Mouse (Mus musculus): Measurements from ENCODE around the gene Gli2.

Gene Gli2

DNA sequence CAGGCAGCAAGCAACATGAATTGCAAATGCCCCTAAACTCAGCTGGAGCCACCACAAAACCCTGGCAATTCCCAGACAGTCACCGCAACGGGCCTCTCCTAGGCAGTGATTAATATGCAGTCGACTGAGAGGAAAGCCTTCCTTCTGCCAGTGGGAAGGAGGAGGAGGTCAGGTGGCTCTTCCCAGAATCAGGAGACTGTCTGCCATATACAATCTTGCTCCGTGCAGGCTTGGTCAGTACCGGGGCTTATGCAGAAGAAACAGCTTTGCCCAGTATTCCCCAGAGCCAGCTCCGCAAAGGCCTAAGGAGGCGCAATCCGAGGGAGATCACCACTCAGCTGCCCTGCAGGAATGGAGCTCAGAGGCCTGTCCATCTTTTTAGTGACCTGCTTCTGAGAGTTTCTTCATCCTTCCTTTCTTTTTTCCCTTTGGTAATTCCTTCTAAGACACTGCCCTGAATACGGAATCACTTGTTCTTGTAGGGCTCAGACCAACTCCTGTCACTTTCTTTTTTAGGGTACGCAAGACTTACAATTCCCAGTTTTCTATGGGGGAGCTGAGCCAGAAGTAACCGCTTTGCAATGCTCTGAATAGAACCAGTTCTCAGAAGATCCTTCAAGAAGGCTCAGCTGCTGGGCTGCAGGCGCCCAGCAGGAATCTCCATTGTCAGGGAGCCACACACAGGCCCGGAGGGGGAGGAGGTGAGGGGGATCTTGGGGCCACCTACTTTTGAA lies 142.6 kb downstream of the Gli2 start:
- in situ Hi-C loops (cut with MboI; ENCODE audit: unreplicated experiment in 2 of 2), result no loop called here

DNA sequence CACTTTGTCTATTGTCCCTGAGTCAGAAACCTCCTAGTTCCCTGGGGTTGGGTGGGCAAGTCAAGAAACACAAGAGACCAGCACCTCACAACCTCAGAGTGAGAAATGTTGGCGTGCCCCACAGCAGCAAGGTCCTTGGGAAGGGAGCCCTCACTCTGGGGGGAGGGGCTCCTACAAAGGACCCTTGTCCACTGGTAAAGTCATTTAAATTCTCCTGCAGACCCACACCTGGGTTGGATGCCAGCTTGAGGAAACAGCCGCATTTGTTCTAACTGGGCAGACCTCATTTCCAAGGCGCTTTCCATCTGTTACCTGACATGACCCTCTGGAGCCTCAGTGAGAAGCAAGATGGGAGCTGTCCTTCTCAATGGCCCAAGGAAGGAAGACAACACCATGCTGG lies 144.4 kb downstream of the Gli2 start:
- in situ Hi-C loops (cut with MboI; ENCODE audit: unreplicated experiment in 2 of 2), result no loop called here

DNA sequence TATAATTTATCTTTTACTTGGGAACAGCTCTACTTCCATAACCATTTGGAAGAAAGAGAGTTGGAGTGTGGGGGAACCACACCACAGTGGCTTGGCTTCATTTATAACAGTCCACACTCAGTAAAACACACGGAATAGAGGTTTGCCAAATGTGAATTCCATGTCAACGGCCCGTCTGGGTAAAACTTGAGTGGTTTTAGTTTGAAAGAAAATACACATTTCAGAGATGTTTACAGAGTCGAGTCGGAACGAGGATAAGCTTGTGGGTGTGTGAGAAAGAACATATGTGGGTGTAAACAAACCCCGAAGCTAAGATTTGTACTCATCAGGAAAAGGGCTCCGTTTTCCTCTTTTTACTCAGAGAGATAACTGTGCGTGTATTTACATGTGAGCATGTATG lies 145.8 kb downstream of the Gli2 start:
- in situ Hi-C loops (cut with MboI; ENCODE audit: unreplicated experiment in 2 of 2), result no loop called here

DNA sequence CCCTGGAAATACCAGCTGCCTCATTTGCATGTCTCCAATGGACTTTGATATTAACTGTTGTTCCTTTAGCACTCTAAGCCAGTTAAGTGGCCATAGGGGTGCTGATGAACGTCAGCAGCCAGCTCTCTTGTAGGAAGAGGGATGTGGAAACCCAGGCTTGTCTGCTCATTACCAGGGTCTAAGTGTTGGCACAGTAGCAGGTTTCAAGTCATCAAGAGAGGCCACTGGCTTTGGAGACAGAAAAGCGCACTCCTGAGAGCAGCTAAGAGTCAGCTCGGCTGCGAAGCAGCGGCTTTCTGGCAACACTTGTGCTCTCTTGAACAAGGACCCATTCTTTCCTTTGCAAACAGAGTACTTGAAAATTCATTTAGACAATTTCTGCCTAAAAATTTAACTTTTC lies 148.1 kb downstream of the Gli2 start:
- in situ Hi-C loops (cut with MboI; ENCODE audit: unreplicated experiment in 2 of 2), result no loop called here

DNA sequence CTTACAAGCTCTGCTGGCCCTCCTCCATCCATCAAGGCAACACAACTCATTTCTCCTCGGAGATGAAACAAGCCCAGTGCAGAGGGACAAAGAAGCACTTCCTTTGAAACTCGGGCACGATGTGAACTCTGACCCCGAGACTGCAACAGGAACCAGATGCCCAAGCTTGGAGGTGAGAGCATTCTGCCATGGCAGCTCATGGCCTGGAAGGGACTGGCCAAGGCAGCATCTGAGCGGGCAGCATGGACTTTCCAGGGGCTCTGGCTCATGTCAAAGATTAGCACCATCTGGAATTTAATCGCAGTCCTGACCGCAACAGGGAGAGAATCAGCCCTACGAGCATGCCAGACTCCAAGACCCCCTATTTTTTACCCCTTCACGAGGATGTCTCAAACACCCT lies 148.5 kb downstream of the Gli2 start:
- in situ Hi-C loops (cut with MboI; ENCODE audit: unreplicated experiment in 2 of 2), result no loop called here

DNA sequence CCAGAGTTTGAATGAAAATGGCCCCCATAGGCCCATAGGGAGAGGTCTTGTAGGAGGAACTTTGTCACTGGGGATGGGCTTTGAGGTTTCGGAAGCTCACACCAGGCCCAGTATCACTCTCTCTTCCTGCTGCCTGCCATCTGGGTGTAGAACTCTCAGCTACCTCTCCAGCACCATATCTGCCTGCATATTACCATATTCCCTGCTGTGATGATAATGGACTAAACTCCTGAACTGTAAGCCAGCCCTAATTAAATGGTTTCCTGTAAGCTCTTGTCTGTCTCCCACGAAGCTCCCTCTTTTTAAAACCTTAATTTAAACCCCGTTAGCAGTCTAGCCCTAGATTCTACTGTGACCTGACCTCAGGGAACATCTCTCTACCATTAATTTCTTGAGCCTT lies 149.0 kb downstream of the Gli2 start:
- in situ Hi-C loops (cut with MboI; ENCODE audit: unreplicated experiment in 2 of 2), result no loop called here

DNA sequence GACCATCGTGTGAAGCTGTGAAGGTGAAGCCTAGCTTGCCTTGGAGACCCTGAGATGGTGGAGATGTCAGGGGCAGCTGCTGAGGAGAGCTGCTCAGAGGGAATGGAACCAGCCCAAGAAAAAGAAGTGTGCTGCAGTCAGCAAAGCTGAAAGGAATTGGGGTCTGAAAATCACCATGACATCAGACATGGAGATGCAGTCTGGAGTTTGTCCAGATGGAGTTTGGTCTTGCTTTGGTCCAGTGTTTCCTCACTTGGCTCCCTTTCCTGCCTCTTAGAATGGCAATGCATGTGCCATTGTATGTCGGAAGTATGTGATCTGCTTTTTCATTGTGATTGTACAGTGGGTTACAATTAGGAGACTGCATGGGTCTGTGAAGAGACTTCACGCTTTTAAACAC lies 149.7 kb downstream of the Gli2 start:
- in situ Hi-C loops (cut with MboI; ENCODE audit: unreplicated experiment in 2 of 2), result no loop called here

DNA sequence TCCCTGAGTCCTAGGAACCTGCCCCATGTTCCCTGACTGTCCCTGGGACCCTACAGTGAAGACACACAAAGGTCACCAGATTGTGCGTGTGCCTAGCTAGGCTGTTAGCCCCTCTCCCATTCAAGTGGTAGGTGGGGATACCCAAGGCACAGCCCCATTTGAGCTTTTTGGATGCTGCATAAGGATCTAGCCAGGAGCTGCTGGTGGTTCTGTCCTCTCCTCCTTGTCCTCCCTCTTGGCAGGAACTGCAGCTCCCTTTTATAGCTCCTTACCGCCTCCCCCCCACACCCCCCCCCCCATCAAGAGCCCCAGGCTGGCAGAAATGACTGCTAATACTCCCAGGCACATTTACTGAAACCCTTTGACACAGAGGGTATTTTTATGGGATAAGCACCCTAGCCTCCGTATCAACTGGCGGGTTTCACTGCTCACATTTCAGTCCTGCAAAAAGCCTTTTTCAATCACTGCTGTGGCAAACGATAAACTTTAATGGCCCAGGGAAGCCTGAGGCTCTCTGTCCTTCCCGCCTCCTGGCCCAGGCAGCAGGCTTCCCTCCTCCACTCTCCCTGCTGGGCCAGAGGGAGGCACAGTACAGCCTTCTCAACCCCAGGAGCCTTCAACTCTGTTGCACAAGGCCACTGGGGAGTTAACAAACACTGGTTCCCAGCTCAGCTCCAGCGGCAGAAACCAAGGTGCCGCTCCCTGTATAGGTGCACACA lies 151.4 kb downstream of the Gli2 start:
- in situ Hi-C loops (cut with MboI; ENCODE audit: unreplicated experiment in 2 of 2), result no loop called here

DNA sequence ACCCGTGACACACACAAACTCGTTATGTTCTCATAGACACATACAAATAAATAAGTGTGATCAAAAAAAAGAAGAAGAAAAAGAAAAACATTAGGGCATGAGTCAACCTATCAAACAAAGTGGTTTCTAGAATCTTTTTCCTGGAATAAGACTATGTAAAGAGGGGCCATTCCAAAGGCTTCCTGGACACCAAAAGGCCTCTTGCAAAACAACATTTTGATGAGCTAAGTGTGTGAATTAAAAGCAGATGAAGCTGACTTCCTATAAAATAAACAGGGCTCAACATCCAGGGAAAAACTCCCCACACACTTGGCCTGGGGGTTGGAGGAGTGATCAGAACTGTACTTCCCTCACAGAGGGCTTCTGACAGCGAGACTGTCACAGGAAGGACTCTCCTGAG lies 155.1 kb downstream of the Gli2 start:
- in situ Hi-C loops (cut with MboI; ENCODE audit: unreplicated experiment in 2 of 2), result no loop called here

DNA sequence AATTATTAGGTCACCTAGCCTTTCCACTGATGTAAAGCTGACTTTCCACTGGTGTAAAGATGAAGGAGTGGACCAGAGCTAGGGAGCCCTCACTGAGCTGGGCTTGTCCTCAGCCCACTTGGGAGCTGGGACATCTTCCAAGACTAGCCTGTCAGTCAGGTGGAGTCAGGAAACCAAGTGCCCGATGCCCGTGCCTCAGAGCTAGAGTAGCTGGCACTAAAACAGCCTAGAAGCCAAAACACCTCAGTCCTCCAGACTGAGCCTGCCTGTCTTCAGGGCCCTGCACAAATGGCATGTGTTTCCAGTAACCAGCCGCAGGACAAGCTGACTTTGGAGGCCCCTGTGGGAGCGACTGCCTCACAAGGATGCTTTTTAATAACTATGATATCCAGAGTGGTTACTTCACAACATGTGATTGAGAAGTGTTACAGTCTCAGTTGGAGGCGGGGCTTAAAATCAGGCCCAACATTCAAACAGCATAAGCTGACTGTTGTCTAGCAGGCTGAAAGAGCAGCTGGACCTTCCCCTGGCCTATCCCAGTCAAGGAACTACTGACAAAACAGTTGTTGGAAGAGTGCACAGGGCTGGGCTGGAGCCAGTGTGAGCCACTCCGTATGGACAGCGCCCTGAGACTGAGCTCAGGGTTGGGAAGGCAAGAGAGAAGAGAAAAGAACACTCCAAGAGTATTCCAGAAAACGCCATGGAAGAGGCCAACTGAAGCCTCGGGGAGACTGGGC lies 158.2 kb downstream of the Gli2 start:
- in situ Hi-C loops (cut with MboI; ENCODE audit: unreplicated experiment in 2 of 2), result no loop called here

DNA sequence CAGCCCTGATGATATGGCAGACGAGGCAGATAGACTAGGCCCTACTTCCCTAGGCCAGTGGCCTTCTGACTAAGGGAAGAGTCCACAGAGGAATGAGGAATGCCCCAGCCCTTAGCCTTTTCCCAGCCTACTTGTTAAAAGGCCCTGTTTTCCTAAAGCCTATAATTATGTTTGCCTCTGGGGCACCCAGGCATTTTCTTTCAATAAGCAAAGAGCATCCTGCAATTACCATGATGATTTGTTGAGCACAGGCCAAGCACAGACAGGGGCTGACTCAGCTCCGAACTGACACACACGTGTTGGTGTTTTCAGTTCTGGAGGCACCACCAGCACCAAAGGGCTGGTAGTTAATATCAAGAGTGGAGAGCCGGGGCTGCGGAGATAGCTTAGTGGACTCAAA lies 162.0 kb downstream of the Gli2 start:
- in situ Hi-C loops (cut with MboI; ENCODE audit: unreplicated experiment in 2 of 2), result no loop called here

DNA sequence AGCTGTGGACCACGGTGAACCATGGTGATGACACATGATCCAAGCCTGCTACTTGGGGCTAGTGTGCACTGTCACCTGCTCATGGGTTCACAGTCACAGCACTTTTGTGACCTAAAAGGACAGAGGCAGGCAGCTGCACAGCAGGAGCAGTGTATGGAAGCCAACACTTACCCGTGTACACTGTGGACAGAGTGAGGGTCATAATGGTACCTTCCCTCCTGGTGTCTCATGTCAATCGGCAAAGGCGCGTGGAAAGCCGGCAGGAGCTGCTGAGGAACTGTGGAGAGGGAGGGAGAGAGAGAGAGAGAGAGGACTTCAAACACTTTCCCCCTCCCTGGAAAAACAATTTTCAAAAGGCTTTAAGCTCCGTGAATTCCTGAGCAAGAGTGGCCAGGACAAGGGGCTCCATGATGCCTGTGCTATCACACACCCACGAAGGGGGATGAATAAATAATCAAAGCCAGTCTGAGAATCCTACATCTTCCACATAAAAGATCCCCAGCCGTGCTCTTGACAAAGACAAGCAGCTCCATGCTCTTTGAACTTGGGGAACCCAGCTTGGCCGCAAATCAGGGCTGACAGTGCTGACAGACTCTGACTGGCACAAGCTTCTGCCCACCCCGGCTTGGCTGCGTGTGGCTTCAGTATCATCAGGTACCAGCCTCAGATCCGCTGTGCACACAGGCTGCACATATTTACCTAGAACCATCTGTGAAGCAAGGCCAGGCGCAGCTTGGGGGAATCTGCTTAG lies 163.1 kb downstream of the Gli2 start:
- in situ Hi-C loops (cut with MboI; ENCODE audit: unreplicated experiment in 2 of 2), result no loop called here

DNA sequence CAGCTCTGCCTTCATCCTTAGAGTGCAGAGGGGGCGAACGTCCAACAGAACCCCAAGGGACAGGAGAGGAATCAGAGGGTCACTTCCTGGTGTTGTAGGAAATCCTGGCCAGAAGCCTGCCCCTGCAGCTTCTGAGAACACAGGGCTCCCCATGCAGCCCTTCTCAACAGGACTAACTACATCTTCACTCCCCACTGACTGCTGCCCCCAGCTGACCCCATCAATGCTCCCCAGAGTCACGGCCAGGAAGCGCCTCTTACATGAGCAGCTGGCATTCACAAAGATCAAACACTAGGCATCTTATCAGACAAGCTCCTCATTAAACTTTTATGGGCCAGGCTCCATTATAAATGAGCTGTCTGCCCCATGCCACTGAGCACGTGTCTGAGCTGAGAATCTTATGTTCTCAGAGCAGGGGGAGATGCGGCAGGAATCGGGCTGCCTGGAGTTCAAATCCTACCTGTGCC lies 172.6 kb downstream of the Gli2 start:
- in situ Hi-C loops (cut with MboI; ENCODE audit: unreplicated experiment in 2 of 2), result no loop called here

DNA sequence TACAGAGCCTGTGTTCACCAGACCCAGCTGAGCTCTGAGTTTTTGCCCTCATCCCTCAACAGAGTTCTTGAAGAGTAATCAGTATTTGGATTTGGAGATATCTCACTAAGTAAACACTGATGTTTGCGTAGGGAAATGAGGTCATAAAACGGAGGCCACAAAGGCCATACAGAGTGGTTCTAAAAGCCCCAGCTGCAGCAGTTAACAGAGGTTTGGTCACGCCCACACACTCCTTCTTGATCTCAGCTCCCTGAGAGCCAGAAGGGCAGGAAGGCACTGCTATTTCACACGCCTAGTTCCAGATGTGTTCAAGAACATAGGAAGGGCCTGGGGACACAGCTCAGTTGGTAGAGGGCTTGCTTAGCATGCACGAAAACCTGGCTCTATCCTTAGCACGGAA lies 175.1 kb downstream of the Gli2 start:
- in situ Hi-C loops (cut with MboI; ENCODE audit: unreplicated experiment in 2 of 2), result no loop called here

DNA sequence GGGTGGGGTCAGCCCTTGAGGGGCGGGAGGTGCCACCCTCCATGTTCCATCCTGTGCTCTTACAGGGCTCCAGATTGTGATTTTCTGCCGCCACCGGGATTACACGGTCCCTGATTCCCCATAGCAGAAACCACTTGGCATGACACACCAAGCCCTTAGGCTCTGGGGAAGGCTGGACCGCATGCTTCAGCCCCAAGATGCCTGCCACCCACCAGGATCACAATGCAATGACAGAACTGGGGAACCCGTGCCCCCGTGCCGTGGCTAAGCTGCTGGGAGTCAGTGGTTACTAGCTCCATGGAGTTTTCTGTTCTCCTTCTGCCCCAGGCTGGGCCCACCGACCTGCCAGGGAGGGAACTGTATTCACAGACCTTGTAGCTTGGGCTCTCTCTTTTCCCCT lies 178.2 kb downstream of the Gli2 start:
- in situ Hi-C loops (cut with MboI; ENCODE audit: unreplicated experiment in 2 of 2), result no loop called here

DNA sequence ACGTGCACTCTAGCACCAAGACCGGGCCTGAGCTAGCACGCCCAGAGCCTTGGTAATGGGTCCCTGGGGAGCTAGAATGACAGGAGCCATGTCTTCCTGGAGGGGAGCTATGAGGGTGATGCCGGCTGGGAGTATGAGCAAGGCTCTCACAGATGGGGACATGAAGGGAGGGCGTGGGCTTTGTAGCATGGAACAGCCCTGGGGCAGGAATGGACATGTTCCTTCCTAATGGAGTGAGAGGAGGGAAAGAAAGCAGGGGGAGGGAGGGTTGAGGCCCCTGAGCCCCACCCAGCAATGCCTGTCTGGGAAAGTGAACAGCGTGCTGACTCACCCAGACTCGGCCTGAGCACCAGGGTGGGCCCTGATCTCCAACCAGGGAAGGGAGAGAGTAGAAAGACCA lies 179.9 kb downstream of the Gli2 start:
- in situ Hi-C loops (cut with MboI; ENCODE audit: unreplicated experiment in 2 of 2), result no loop called here

DNA sequence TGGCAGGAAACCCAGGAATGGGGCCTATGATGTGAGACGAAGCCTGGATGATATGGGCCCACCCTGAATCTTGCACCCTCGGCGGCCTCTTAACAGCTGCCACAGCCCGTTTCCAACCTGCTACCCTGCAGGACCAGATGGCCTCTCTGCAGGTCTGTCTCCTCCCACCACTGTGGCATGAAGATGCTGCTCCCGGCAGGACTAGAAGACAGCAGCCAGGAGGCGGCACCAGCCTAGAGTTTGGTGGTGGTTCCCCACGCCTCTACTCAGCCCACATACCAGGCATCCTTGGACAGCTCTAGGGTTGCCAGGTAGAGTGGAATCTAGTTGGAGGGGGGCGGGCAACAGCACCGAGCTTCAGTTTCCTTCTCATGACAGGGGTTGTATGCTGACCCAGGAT lies 188.7 kb downstream of the Gli2 start:
- in situ Hi-C loops (cut with MboI; ENCODE audit: unreplicated experiment in 2 of 2), result no loop called here

DNA sequence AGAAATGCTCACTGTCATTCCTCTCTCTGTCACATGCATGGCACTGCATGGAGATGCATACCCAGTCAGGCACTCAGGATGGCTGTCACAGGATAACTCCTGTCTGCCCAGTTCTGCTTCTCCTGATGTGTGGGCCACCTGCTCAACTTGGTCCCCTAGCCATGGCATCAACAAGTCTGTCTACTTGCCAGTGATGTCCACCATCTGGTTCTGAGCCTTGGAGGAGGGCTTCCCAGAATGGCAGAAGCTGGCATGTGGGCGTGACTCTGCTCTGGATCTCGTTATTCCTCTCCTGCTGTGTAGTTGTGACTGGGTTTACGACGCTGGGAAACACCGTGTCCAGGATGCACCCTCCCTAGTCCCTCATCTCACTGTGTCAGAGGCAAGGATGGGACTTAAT lies 189.4 kb downstream of the Gli2 start:
- in situ Hi-C loops (cut with MboI; ENCODE audit: unreplicated experiment in 2 of 2), result no loop called here

DNA sequence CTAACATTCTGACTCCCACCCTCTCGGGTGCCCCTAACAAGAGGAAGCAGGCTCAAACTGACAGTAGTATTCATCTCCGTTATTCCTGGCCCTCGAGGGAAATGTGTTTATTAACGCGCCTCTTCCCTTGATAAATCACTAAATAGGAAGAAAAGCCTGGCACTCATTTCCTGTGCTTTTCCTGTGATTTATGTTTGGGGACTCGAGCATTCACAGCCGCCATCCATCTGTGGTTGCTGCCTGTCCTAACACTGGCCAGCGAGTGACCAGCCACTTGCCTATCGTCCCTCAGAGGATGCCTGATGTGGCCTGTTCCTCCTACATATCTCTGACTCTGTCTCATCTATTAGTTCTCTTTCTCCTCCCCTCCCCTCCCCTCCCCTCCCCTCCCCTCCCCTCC lies 195.3 kb downstream of the Gli2 start:
- in situ Hi-C loops (cut with MboI; ENCODE audit: unreplicated experiment in 2 of 2), result no loop called here

DNA sequence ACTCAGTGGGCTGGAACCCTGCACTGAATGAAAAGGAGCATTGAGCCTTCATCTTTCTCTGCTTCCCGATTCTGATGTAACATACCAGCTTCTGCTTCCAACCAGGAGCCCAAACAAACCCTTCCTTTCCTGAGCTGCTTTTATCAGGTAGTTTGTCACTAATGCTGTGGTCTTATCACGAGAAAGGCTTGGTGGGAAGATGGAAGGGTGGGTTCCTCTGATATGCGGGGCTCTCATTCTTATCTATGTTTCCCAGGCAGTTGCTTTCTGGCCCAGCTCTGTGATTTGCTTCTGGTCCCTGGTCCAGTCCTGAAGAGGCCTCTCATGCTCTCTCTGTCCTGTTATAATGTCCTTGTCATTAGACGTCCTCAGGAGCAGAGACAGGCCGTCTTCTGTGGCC lies 222.8 kb downstream of the Gli2 start:
- in situ Hi-C loops (cut with MboI; ENCODE audit: unreplicated experiment in 2 of 2), result no loop called here

DNA sequence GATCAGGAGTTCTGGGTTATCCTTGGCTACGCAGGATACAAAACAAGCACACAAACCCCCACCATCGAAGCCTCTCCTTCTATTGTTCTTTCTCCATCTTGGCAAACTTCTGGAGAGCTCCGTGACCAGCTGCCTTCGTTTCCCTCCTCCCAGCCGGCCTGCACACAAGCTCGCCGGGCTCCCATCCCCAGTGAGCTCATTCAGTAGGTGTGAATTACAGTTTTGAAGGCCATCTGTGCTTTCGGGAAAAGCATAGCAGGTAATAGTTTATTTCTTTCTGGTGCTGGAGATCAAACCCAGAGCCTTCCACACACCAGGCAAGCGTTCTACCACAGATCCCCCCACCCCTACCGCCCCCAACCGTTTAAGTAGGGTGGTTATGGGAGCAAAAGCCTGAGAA lies 226.8 kb downstream of the Gli2 start:
- in situ Hi-C loops (cut with MboI; ENCODE audit: unreplicated experiment in 2 of 2), result no loop called here

Measured in v-Abl transformed pro-B cells (cell line).